Mouse (Mus musculus): ENCODE results near the gene Shq1.

Gene Shq1

GRCm38 (mm10) chr6:100593857-100594256, 77.1 kb downstream of the Shq1 start:
- DNase-seq: no peak

GRCm38 (mm10) chr6:100592991-100593390, 78.0 kb downstream of the Shq1 start:
- no peak for DNase-seq

GRCm38 (mm10) chr6:100590602-100591001, 80.4 kb downstream of the Shq1 start:
- no peak for DNase-seq

- DNase-seq: no peak
Observed at GRCm38 (mm10) chr6:100588876-100589275, 82.1 kb downstream of the Shq1 start.

- no peak for DNase-seq
Observed at GRCm38 (mm10) chr6:100586758-100587157, 84.2 kb downstream of the Shq1 start.

- no peak for DNase-seq
Observed at GRCm38 (mm10) chr6:100581951-100582350, 89.0 kb downstream of the Shq1 start.

GRCm38 (mm10) chr6:100581056-100581455, 89.9 kb downstream of the Shq1 start:
- no peak for DNase-seq

- DNase-seq: no peak
Observed at GRCm38 (mm10) chr6:100577590-100577989, 93.4 kb downstream of the Shq1 start.

GRCm38 (mm10) chr6:100576171-100576570, 94.8 kb downstream of the Shq1 start:
- no peak for DNase-seq

GRCm38 (mm10) chr6:100566774-100567173, 104.2 kb downstream of the Shq1 start:
- no peak for DNase-seq

- DNase-seq: no peak
Observed at GRCm38 (mm10) chr6:100564516-100564915, 106.4 kb downstream of the Shq1 start.

- DNase-seq: peak; percentile 69
Observed at GRCm38 (mm10) chr6:100563552-100564341, 107.2 kb downstream of the Shq1 start.

GRCm38 (mm10) chr6:100562719-100563551, 108.0 kb downstream of the Shq1 start:
- DNase-seq: peak; percentile 25

- no peak for DNase-seq
Observed at GRCm38 (mm10) chr6:100558057-100558456, 112.9 kb downstream of the Shq1 start.

- no peak for DNase-seq
Observed at GRCm38 (mm10) chr6:100542154-100542997, 128.6 kb downstream of the Shq1 start.

GRCm38 (mm10) chr6:100539698-100540097, 131.3 kb downstream of the Shq1 start:
- DNase-seq: peak; percentile 14

GRCm38 (mm10) chr6:100538570-100538969, 132.4 kb downstream of the Shq1 start:
- no peak for DNase-seq

GRCm38 (mm10) chr6:100537987-100538386, 133.0 kb downstream of the Shq1 start:
- no peak for DNase-seq

GRCm38 (mm10) chr6:100537042-100537441, 133.9 kb downstream of the Shq1 start:
- no peak for DNase-seq

GRCm38 (mm10) chr6:100533364-100533763, 137.6 kb downstream of the Shq1 start:
- DNase-seq: no peak

- no peak for DNase-seq
Observed at GRCm38 (mm10) chr6:100532326-100532725, 138.6 kb downstream of the Shq1 start.

- peak; percentile 35 for DNase-seq
Observed at GRCm38 (mm10) chr6:100529673-100530072, 141.3 kb downstream of the Shq1 start.

- DNase-seq: peak; percentile 20
Observed at GRCm38 (mm10) chr6:100528556-100528955, 142.4 kb downstream of the Shq1 start.
